Mouse (Mus musculus): ENCODE data around the gene Farp1. TPM values are rescaled to one million over a fixed set of nuclear protein-coding genes. Genes with fewer than 3 reads are reported as not detected.

The Farp1 gene
- total RNA-seq, 2 experiments from 2014 or later = 7.1 to 8.7 TPM

- DNase-seq = no peak
Observed at GRCm38 (mm10) chr14:121314934-121315333, 279.9 kb downstream of the Farp1 start.

GRCm38 (mm10) chr14:121316136-121316535, 281.1 kb downstream of the Farp1 start:
- no peak for DNase-seq

- peak in 1 of 2 experiments; percentile 52 for DNase-seq
Observed at GRCm38 (mm10) chr14:121316631-121317311, 281.8 kb downstream of the Farp1 start.

GRCm38 (mm10) chr14:121317312-121317671, 282.3 kb downstream of the Farp1 start:
- DNase-seq = no peak

GRCm38 (mm10) chr14:121318382-121318781, 283.4 kb downstream of the Farp1 start:
- DNase-seq = no peak

GRCm38 (mm10) chr14:121322150-121322549, 287.1 kb downstream of the Farp1 start:
- DNase-seq = no peak

- no peak for DNase-seq
Observed at GRCm38 (mm10) chr14:121322641-121323040, 287.6 kb downstream of the Farp1 start.

- DNase-seq = no peak
Observed at GRCm38 (mm10) chr14:121324521-121325330, 289.7 kb downstream of the Farp1 start.

- no peak for DNase-seq
Observed at GRCm38 (mm10) chr14:121326432-121326831, 291.4 kb downstream of the Farp1 start.

- DNase-seq = no peak
Observed at GRCm38 (mm10) chr14:121328878-121329277, 293.9 kb downstream of the Farp1 start.

- no peak for DNase-seq
Observed at GRCm38 (mm10) chr14:121329401-121330089, 294.5 kb downstream of the Farp1 start.

- DNase-seq = no peak
Observed at GRCm38 (mm10) chr14:121330090-121330408, 295.0 kb downstream of the Farp1 start.

Other genes with a start within 250 kb of the Farp1 start
- 100 to 1,000 TPM; 114 to 118 TPM for gene Ipo5, start 124.0 kb upstream of the Farp1 start, total RNA-seq (2021)